Mouse (Mus musculus) left cerebral cortex, postnatal 14 days (tissue): ENCODE measurements around the gene Usp8. TPM values are rescaled to one million over a fixed set of nuclear protein-coding genes. Genes with fewer than 3 reads are reported as not detected.
A peak's percentile ranks its signal among the peaks of the same experiment; 100 is the strongest.

Experiments
- DNase-seq, 2 experiments: peaks; one replicate each; pipeline ENCODE4 v3.0.0; 2021 to 2022; ENCODE audit warnings: low spot score in 2 of 2, mixed read lengths in 1 of 2
- intact Hi-C: fragments of 180-260 bp; cut with DNase I; formaldehyde crosslinking; loops from one replicate; pipeline ENCODE4 v1.15.1; 2025
- total RNA-seq, 2 experiments: library from RNA; stranded (reverse); gene quantifications; 2 replicates each; pipeline ENCODE4 v1.2.3; 2021

Usp8 gene
- total RNA-seq, 2 experiments from 2014 or later: 40.4 to 46.6 TPM

DNA sequence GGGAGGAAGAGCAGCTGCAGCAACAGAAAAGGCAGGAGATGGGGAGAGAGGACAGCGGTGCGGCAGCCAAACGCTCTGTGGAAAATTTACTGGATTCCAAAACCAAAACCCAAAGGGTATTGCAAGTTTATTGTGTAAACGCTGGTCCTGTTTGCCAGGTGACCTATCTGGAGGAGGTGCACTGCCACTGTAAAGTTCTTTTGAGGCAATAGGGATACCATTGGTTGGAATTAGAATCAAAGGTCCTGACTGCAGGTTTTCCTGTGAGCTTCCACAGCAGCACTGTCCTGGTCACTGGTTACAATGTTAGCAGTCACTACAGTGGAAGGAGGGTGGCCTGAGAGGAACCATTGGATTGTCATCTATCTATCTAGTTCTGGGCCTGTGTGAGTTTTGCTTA is 22.1 kb downstream of the Usp8 start:
- DNase-seq: no peak
- intact Hi-C loops: no loop called here

DNA sequence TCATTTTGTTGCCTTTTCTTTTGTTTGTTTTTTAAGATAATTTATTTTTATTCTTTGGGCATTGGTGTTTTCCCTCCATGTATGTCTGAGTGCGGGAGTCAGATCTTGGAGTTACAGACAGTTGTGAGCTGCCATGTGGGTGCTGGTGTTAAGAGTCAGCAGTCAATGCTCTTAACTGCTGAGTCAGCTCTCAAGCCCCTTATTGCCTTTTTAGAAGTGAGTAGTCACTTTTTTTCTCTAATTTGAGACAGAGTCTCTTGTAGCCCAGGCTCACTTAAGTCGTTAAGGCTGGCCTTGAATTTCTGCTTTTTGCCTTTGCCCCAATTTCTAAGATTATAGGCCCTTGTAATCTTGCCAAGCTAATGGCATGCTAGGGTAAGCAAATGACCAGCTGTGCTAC is 23.4 kb downstream of the Usp8 start:
- no peak for DNase-seq
- intact Hi-C loops: no loop called here

DNA sequence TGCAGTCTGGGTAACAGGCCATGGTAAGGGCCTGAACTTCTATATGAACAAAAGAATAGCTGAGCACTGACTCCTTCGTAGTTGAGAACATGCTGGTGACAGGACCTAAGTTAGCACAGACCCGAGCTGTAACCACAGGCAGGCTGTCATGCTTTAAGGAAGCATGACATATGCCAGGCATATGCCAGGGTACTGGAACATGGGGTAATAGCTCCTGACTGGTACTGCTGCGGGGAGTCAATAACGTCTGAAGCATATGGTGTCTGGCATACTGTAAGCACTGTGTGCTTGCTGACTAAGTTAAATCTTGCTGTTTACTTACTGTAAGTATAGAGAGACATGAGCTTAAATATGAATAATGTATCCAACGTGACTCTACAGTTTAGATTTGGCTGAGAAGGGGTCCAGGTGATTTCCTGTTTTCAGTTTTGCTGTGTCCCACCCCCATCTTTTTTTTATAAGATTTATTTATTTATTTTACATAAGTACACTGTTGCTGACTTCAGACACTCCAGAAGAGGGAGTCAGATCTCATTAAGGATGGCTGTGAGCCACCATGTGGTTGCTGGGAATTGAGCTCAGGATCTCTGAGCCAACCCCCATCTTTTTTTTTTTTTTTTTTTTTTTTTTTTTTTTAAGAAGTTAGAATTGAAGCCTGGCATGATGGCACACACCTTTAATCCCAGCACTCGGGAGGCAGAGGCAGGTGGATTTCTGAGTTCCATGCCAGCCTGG is 28.4 kb downstream of the Usp8 start:
- no peak for DNase-seq
- intact Hi-C loops: no loop called here

DNA sequence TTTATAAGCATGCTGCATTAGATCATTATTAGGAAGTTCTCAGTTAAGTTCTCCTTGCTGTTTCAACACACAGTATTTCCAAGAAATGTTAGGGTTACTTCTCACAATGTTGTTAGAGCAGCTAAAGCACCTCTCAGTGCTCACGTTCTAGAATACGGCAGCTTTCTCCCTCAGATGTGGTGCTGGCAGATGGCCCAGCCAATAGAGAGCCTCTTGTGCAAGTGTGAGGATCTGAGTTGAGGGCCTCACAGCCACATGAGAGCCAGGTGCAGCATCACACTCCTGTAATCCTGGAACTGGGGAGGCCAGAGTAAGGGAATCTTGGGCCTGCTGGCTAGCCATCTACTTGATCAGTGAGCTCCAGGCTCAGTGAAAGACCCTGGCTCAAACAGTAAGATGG is 33.2 kb downstream of the Usp8 start:
- no peak for DNase-seq
- intact Hi-C loops: loop anchor here (10.0 kb wide), 1 partner anchor 274 kb away; no protein-coding TSS in a partner anchor

DNA sequence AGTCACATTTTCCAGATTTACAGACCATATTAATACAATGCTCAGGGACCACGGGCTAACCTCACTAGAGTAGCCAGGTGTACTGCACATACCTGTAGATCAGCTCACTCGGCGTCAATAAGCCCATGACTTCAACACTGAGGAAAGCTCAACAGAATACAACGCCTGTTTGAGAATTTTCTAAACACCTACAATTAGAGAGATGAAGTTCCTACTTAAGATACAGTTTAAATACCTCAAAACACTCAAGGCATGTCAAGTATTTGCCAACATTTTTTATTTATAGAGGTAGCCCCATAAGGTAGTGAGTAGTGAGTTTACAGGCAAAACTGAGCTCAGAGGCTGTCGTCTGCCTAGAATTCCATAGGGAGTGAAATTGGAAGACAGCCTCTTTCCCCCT is 36.3 kb downstream of the Usp8 start:
- no peak for DNase-seq
- intact Hi-C loops: loop anchor here (10.0 kb wide), 1 partner anchor 271 kb away; no protein-coding TSS in a partner anchor

DNA sequence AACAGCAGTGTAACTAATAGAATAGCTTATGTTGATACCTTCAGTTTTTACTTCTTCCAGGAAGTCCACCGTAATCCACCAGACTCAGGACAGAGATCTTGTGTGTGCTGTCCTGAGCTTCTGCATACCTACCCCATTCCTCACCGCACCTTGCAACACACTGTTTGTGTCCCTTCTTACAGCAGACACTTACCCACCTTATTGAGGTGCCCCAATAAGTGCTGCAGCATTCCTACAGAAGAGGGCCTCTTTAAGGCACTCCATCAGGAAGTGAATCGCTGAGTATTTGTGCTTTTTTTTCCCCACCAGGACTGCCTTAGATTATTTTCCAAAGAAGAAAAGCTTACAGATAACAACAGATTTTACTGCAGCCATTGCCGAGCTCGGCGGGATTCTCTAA is 48.5 kb downstream of the Usp8 start:
- DNase-seq: no peak
- intact Hi-C loops: loop anchor here (5.0 kb wide), 1 partner anchor 42 kb away; no protein-coding TSS in a partner anchor

DNA sequence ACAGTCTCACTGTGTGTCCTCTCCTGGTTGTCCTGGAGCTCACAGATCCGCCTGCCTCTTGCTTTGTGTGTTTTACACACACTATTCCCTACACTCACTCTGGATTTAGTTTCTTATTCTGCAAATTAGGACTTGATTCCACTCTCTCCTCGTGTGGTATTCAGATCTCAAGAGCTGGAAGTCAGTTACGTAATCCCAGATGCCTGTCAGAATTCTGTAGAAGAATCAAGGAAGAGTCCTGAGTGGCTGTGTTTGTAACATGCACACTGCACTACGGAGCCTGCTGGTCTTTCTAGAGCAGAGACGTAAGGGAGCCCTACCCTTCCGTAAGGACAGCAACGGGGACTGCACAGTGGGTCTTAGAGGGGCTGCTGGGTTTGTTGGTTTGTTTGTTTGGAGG is 52.2 kb downstream of the Usp8 start:
- no peak for DNase-seq
- intact Hi-C loops: loop anchor here (5.0 kb wide), 1 partner anchor 38 kb away; no protein-coding TSS in a partner anchor

DNA sequence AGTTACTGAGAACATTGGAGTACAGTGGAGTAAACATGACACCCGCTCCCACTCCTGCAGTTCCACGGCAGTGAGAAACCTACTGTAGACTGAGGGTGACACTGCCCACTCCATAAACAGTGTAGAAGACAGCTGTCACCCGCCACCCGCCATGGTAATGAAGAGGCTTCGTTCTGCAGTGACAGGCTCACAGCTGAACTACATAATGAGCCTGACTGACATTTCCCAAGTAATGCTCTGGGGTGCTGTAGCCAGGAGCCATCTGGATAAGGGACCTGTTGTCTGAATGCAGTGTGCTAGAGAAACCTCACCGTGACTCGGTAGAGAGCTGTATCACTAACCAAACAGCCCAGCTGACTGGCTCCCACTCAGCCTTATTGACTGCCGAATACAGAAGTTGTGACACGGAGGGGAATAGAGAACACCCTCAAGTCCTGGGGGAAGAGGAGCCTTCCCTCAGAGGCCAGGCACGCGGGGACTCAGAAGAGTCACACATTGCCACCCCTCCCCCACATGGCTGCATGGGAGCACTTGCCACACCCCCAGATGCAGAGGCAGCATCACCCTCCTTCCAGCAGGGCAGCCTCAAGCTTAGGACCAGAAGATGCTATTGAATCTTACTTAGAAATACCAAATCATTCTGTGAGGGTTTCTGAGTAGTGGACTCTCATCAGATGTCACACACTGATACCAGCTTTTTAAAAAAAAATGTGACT is 58.9 kb downstream of the Usp8 start:
- DNase-seq: peak in 1 of 2 experiments; percentile 48
- intact Hi-C loops: no loop called here

DNA sequence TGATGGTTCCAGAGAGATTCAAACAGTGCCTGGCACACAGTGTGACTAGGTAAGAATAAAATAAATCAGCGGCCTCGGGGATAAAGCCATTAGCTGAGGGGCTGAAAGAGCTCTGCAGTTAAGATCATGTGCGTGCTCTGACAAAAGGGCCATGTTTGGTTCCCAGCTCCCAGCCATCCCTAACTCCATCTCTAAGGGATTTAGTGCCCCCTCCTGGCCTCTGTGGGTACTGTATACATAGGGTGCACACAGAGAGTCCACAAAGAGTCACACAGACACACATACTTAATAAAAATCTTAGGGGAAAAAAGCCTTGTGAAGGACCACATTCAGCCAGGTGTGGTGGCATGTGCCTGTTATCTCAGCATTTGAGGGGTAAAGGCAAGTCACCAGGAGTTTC is 60.5 kb downstream of the Usp8 start:
- intact Hi-C loops: no loop called here
- DNase-seq: no peak

DNA sequence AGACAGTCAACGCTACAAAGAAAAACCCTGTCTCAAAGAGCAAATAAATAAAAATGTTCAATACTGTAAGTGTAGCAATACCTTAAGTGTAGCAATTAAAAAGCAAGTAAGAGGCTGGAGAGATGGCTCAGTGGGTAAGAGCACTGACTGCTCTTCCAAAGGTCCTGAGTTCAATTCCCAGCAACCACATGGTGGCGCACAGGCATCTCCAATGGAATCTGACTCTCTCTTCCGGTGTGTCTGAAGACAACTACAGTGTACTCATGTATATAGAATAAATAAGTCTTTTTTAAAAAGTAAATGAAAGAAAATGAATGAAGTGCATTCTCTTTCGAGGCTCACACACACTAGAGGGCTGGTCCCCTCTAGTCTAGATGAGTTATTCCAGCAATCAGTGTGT is 61.1 kb downstream of the Usp8 start:
- no peak for DNase-seq
- intact Hi-C loops: no loop called here

DNA sequence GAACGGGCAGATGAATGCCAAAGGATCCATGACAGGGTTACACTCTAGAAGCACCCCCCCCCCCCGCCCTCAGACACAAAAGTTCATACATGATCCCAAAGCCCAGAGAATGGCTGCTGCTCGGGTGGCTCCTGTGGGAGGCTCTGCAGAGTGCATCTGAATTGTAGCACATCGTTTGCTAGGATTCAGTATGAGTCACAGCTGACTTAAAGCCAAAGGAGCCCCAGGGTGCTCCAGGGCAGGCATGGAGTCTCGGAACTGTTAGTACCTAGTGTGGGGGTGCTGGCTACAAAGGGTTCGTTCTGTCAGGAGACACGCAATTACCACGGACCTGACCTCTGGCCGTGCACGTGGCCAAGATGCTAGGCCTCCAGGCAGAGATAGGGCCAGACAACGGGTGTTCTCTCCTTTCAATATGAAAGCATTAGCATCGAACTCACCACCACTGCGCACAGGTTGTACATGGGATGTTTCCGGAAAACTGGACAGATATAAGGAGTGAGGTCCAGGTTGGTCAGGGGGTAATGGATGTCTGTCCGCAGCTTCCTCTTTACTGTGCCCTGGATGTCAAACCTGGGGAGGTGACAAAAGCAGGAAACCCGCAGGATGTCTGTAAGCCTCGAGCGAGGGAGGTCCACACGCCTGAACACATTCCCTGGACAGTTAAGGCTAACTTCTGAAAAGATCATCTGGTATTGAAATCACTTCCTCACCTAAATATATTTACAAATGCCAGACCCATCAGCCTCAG is 62.5 kb downstream of the Usp8 start:
- DNase-seq: no peak
- intact Hi-C loops: no loop called here

DNA sequence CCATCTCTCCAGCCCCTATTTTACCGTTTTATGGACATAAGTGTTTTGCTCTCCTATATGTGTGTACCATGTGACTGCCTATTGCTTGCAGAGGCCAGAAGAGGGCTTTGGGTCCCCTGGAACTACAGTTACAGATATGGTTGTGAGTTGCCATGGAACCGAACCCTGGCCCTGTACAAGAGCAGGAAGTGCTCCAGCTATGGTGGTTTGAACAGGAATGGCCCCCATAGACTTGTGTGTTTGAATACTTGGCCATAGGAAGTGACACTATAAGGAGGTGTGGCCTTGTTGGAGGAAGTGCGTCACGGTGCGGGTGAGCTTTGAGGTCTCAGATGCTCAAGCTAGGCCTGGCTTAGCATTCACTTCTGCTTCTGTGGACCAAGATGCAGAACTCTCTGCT is 65.1 kb downstream of the Usp8 start:
- no peak for DNase-seq
- intact Hi-C loops: no loop called here

DNA sequence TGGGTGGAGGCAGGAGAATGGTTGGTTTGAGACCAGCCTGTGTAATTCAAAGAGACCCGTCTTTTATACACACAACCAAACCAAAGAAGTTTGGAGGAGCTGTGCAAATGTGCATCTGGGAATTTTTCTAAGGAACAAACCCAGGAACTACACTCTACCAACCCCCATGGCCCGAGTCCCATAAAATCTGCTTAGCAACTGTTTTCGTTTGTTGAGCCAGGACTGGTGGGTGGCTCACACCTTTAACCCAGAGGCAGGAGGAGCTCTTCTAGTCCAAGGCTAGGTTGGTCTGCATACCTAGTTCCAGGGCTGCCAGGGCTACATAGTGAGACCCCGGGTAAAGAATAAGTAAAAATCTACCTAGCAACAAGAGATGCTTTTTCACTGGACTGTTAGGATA is 68.8 kb downstream of the Usp8 start:
- DNase-seq: no peak
- intact Hi-C loops: no loop called here

DNA sequence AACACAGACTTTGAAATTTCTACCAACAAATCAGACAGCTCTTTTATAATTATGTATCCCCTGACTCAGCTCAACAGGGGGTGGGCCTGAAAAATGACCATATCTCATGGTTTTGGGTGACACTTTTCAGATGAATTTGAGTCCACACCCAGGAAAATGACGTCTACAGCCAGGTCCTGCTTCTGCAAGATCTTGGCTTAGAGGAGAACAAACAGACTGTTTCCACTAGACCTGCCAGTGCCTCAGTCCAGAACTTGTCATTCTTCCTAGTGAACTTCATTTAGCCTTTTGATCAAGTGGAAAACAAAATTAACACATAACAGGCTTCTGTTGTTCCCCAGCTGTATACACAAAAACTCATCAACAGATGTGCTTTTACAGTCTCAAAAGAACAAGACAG is 69.3 kb downstream of the Usp8 start:
- intact Hi-C loops: no loop called here
- DNase-seq: no peak

DNA sequence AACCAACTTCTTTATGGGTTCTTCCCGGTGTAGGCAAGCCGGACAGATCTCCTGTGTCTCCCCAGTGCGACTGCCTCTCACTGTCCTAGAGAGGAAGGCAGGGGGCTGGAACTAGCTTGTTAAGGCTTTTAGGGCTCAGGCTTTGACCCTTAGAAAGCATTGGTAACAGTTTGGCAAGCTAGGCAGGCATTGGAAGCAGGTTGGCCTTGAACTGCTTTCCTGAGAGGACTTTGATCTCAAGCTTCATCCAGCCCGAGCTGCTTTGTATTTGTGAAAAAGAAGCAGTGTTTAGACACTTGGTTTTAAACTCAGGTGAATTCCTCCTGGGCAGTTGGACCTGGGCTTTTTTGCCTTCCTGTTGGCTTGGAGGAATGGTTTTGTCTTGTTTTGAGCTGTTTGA is 71.7 kb downstream of the Usp8 start:
- no peak for DNase-seq
- intact Hi-C loops: no loop called here

DNA sequence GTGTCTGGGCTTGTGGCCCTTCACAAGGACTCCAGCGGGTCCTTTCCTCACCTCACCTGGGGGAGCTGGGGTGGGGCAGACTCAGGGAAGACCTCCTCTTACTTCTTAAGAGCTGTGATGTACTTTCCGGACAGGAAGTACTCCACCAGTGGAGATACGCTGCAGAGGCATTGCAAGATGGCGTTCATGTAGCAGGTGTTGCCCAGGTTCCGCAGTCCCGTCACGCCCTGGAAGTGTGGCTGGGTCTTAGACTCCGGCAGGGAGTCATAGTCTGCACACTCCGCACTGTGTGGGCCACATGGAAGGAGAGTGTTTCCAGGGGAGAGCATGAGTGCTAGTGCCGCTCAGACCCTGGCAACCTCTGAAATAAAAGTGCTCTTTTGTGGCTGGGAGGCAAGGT is 73.2 kb downstream of the Usp8 start:
- no peak for DNase-seq
- intact Hi-C loops: no loop called here

DNA sequence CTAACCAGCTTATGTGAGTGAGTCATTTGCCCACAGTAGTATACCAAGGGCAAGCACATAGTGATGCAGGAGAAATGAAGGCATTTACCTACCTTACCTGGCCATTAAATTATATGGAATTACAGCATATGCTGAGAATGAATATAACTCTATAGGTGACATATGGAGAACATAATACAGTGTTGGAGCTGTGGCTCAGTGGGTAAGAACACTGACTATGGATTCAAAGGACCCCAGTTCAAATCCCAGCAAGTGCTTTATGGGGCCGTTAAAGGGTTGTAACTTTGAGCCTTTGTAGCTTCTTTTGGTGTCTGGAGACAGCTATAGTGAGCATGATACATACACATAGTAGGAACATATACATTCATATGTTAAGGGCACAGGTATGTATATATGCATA is 74.3 kb downstream of the Usp8 start:
- no peak for DNase-seq
- intact Hi-C loops: no loop called here

DNA sequence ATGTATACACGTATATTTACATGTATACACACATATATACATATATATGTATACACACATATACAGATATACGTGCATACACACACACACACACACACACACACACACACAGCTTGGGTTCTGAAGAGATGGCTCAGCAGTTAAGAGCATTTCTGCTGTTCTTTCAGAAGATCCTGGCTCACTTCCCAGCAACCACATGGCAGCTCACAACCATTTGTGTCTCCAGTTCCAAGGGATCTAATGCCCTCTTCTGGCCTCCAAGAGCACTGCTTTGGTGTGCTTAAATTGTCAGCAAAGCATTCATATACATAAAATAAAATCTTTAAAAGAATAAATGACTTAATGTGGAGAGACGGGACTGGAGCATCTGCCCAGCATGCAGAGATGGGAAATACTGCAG is 75.3 kb downstream of the Usp8 start:
- intact Hi-C loops: no loop called here
- DNase-seq: peak; percentile 69 to 92

DNA sequence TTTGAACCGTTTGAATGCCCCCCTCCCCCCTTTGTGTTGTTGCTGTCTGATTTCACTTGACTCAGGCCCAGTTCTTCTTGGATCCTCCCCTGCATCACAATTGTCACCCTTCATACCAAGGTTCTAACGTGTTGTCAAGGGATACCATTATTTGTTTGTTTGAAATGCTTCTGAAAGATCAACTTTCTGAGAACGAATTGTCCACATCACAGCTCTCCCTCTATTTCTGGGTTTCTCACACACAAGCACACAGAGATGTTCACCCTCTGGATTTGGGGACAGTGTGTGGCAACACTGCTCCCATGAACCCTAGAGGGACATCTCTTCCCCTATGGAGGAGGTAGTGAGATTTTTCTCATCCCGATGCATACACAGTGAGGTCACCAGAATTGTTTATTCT is 76.2 kb downstream of the Usp8 start, which contains the start of gene Usp50:
TSS of gene Usp50 (minus strand) at position 101 of the 400 bp plus-strand sequence.
- no peak for DNase-seq
- intact Hi-C loops: no loop called here

DNA sequence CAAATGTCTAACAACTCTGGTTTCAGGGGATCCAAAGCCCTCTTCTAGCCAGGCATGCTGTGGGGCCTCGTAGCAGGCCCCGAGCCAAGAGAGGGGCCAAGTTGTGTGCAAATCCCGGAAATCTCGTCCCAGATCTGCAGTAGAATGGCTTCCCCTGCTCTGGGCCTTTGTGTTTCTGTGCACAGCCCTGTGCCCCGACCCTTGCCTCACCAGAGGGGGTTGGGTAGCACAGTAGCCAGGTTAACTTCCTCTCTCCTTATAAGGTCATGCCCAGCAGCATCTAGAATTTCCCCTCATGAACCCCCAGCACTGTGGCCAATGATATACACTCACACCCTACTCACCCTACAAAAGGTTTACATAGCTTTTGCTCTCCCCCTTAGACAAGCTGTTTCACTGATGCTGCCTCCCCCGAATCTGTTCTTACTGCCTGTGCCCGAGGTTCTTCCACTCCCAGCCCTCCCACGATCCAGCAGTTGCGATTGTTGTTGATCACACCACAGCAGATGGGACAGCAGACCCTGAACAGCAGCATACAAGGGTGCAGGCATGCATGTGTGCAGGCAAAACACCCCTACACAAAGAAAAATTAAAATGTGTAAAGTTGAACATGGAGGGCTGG is 80.7 kb downstream of the Usp8 start:
- intact Hi-C loops: no loop called here
- peak; percentile 40 to 61 for DNase-seq
